Mouse (Mus musculus) forebrain, embryonic 16.5 days (tissue): ENCODE measurements around the gene 4933405L10Rik. TPM values are rescaled to one million over a fixed set of nuclear protein-coding genes. Genes with fewer than 3 reads are reported as not detected.

Experiments used
- ATAC-seq: fragments of 200-750 bp; cut with Nextera tagmentation; 2 replicates; pipeline ENCODE4 v1.8.0; 2017; ENCODE audit warnings: mild to moderate bottlenecking, moderate library complexity
- H3K27ac ChIP-seq: fragments of 300-500 bp; sonication (generic); 2 replicates; pipeline ENCODE4 v1.5.1; 2014; ENCODE audit warnings: low read length, control low read depth
- H3K27me3 ChIP-seq: fragments of 300-500 bp; sonication (generic); replicated peaks from 2 replicates; pipeline ENCODE4 v1.6.1; 2014; ENCODE audit warnings: low read length; ENCODE audit not compliant: control insufficient read depth, insufficient read depth
- H3K36me3 ChIP-seq: fragments of 300-500 bp; sonication (generic); 2 replicates; pipeline ENCODE4 v1.6.1; 2014; ENCODE audit not compliant: control insufficient read depth, insufficient read depth
- H3K4me1 ChIP-seq: fragments of 300-500 bp; sonication (generic); replicated peaks from 2 replicates; pipeline ENCODE4 v1.6.1; 2014; ENCODE audit warnings: low read length; ENCODE audit not compliant: control insufficient read depth, insufficient read depth
- H3K4me2 ChIP-seq: fragments of 300-500 bp; sonication (generic); 2 replicates; pipeline ENCODE4 v1.6.1; 2014; ENCODE audit warnings: mild to moderate bottlenecking, low read length, control low read depth
- H3K4me3 ChIP-seq: fragments of 300-500 bp; sonication (generic); replicated peaks from 2 replicates; pipeline ENCODE4 v1.5.1; 2014; ENCODE audit warnings: mild to moderate bottlenecking, low read length, control low read depth
- H3K9ac ChIP-seq: fragments of 300-500 bp; sonication (generic); replicated peaks from 2 replicates; pipeline ENCODE4 v1.6.1; 2014; ENCODE audit warnings: low read depth, low read length, control low read depth
- H3K9me3 ChIP-seq: fragments of 300-500 bp; sonication (generic); 2 replicates; pipeline ENCODE4 v1.6.1; 2016; ENCODE audit warnings: low read length; ENCODE audit not compliant: control insufficient read depth
- WGBS: fragments of 180-500 bp; shearing (Covaris S2); extraction: QIAGEN DNeasy Blood & Tissue Kit; methylation state at CpG from one replicate; pipeline ENCODE4 v1.1.7; 2014; 5-methylcytosine and 5-hydroxymethylcytosine counted together
- polyA plus RNA-seq: library from polyadenylated mRNA; unstranded; fragments of >200 nt; fragmentation: Nextera tagmentation; extraction: Ambion mirVana; gene quantifications from 2 replicates; pipeline ENCODE4 v1.2.1, GENCODE M21; 2015

Gene 4933405L10Rik
- polyA plus RNA-seq, 1 experiment from 2014 or later: 0.32 TPM

DNA sequence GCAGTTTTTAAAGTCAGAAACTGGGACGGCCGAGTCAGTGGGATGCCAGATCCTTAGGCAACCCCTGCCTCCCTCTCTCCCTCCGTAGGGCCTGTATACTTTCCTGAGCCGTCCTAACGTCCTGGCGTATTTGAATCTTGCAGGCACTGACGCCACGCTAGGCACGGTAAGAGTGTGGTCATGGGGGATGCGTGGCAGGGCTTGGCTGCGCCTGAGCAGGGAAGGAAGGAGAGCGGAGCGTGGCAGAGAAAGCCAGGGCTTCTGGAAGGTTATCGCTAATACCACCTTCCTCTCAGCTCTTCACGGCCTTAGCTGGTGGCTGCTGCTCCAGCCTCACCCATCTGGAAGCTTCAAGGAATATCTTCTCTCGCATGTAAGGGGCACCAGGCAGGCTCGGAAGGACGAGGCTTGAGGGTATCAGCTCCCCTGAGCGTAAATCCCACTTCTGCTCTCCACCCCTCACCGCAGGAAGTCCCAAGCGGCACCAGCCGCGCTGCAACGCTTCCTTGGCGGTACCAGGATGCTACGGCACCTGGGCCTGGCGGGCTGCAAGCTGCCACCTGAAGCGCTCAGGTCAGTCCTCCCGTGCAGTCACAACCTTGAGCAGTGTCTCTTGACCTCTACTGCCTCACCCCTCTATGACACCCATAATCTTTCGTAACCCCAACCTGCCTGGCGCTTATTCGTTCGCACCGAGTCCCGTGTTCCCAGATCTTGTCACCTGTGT, 18.0 kb upstream of the 4933405L10Rik start:
- peaks cover 4% of the 10 kb centered on the region; the same call in 1 of the 2 replicates for H3K9me3 ChIP-seq
- no peak overlapping the region for H3K9ac ChIP-seq
- 60% methylated on average over 35 of the region's 35 CpGs for WGBS
- peaks cover 6% of the 10 kb centered on the region for H3K4me1 ChIP-seq
- no peak overlapping the region for H3K27ac ChIP-seq
- no peaks in the 10 kb centered on the region for H3K36me3 ChIP-seq
- H3K4me3 ChIP-seq: no peak overlapping the region
- H3K27me3 ChIP-seq: no peaks in the 10 kb centered on the region
- no peak overlapping the region for H3K4me2 ChIP-seq
- no peak for ATAC-seq

- Histone ChIP-seq H3K27ac (no peak overlapping the region), H3K4me2 (no peak overlapping the region), H3K4me3 (no peak overlapping the region), H3K4me1 (peaks cover 12% of the 10 kb centered on the region), H3K27me3 (no peaks in the 10 kb centered on the region), H3K9me3 (peaks cover 4% of the 10 kb centered on the region; the same call in 1 of the 2 replicates), H3K36me3 (no peaks in the 10 kb centered on the region), H3K9ac (no peak overlapping the region)
- no peak for ATAC-seq
- WGBS: 91% methylated on average over 9 of the region's 9 CpGs
Observed at GRCm38 (mm10) chr8:105689983-105690360, 17.5 kb upstream of the 4933405L10Rik start.

GRCm38 (mm10) chr8:105690978-105691377, 16.5 kb upstream of the 4933405L10Rik start:
- H3K36me3 ChIP-seq: peaks cover 3% of the 10 kb centered on the region; the same call in 1 of the 2 replicates
- H3K4me3 ChIP-seq: no peak overlapping the region
- no peak for ATAC-seq
- no peak overlapping the region for H3K27ac ChIP-seq
- 84% methylated on average over 14 of the region's 14 CpGs for WGBS
- no peaks in the 10 kb centered on the region for H3K27me3 ChIP-seq
- H3K9ac ChIP-seq: no peak overlapping the region
- H3K9me3 ChIP-seq: peaks cover 4% of the 10 kb centered on the region; the same call in 1 of the 2 replicates
- H3K4me2 ChIP-seq: no peak overlapping the region
- H3K4me1 ChIP-seq: peaks cover 18% of the 10 kb centered on the region

GRCm38 (mm10) chr8:105692449-105693182, 14.8 kb upstream of the 4933405L10Rik start:
- H3K27me3 ChIP-seq: no peaks in the 10 kb centered on the region
- no peak overlapping the region for H3K27ac ChIP-seq
- ATAC-seq: no peak
- H3K4me2 ChIP-seq: no peak overlapping the region
- H3K36me3 ChIP-seq: peaks cover 8% of the 10 kb centered on the region; the same call in 1 of the 2 replicates
- H3K4me3 ChIP-seq: no peak overlapping the region
- H3K9me3 ChIP-seq: peaks cover 4% of the 10 kb centered on the region; the same call in 1 of the 2 replicates
- H3K9ac ChIP-seq: no peak overlapping the region
- peaks cover 18% of the 10 kb centered on the region for H3K4me1 ChIP-seq
- WGBS: 94% methylated on average over 11 of the region's 11 CpGs

DNA sequence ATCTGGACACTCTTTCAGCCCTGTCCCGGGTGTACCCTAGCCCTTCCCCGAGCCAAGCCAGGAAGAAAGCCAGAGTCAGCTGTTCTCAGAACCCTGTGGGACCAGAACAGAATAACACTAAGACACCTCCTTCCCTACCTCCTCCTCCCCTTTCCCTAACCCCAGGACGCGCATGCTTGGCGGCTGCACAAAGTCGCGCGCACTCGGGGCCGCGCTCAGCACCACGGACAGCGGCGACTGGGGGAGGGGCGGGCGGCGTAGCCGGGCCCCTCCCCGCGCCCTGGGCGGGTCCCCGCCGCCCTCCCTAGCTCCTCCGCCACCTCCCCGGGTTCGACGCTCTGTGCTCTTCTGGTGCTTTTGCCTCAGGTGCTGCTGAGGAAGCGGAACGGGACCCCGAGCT, 13.8 kb upstream of the 4933405L10Rik start:
- ATAC-seq: peak; percentile 74
- peak overlapping the region; percentile 80 for H3K4me2 ChIP-seq
- no peaks in the 10 kb centered on the region for H3K27me3 ChIP-seq
- H3K9me3 ChIP-seq: peaks cover 4% of the 10 kb centered on the region; the same call in 1 of the 2 replicates
- H3K4me3 ChIP-seq: peak overlapping the region; percentile 70
- under 1% methylated on average over 30 of the region's 30 CpGs for WGBS
- peaks cover 18% of the 10 kb centered on the region for H3K4me1 ChIP-seq
- peaks cover 10% of the 10 kb centered on the region; the same call in 1 of the 2 replicates for H3K36me3 ChIP-seq
- peak overlapping the region; percentile 84 for H3K9ac ChIP-seq
- H3K27ac ChIP-seq: peak overlapping the region; percentile 64

- WGBS: 6% methylated on average over 30 of the region's 40 CpGs
- H3K9me3 ChIP-seq: peaks cover 4% of the 10 kb centered on the region; the same call in 1 of the 2 replicates
- peak; percentile 51 for ATAC-seq
Observed at GRCm38 (mm10) chr8:105694051-105694799, 13.2 kb upstream of the 4933405L10Rik start.

GRCm38 (mm10) chr8:105695080-105695780, 12.2 kb upstream of the 4933405L10Rik start:
- ATAC-seq: no peak
- Histone ChIP-seq H3K9me3 (peaks cover 4% of the 10 kb centered on the region; the same call in 1 of the 2 replicates), H3K4me3 (peak overlapping the region; percentile 70), H3K27ac (no peak overlapping the region), H3K4me2 (peak overlapping the region; percentile 80), H3K27me3 (no peaks in the 10 kb centered on the region), H3K9ac (peak overlapping the region; percentile 84), H3K4me1 (peaks cover 27% of the 10 kb centered on the region), H3K36me3 (peaks cover 10% of the 10 kb centered on the region; the same call in 1 of the 2 replicates)
- WGBS: 81% methylated on average over 30 of the region's 30 CpGs

More at GRCm38 (mm10) chr8:105694051-105694799, 13.2 kb upstream of the 4933405L10Rik start:
- Histone ChIP-seq H3K27ac (peak overlapping the region; percentile 64), H3K4me2 (peak overlapping the region; percentile 80), H3K9ac (peak overlapping the region; percentile 84), H3K4me3 (peak overlapping the region; percentile 70), H3K27me3 (no peaks in the 10 kb centered on the region), H3K36me3 (peaks cover 10% of the 10 kb centered on the region; the same call in 1 of the 2 replicates), H3K4me1 (peaks cover 18% of the 10 kb centered on the region)

- no peak for ATAC-seq
- WGBS: 93% methylated on average over 17 of the region's 17 CpGs
- H3K27ac ChIP-seq: no peak overlapping the region
Observed at GRCm38 (mm10) chr8:105697196-105697780, 10.2 kb upstream of the 4933405L10Rik start.

More at GRCm38 (mm10) chr8:105697196-105697780, 10.2 kb upstream of the 4933405L10Rik start:
- Histone ChIP-seq H3K4me3 (no peak overlapping the region), H3K36me3 (peaks cover 10% of the 10 kb centered on the region; the same call in 1 of the 2 replicates), H3K27me3 (no peaks in the 10 kb centered on the region), H3K9me3 (peaks cover 4% of the 10 kb centered on the region; the same call in 1 of the 2 replicates), H3K4me1 (peaks cover 36% of the 10 kb centered on the region), H3K4me2 (no peak overlapping the region), H3K9ac (no peak overlapping the region)
